In genomic region chr2:59351303-59352099, GRCm38 (mm10) we compare ENCODE assay signal across 13 mouse cellular contexts.
DNase-seq lines count a peak whose midpoint lies in the region; ATAC-seq and TF ChIP-seq lines count a peak whose summit lies in the region.
"Had no signal": no experiment of that assay in that cellular context is flagged by ENCODE, and none has a peak within 500 bp of the region (broad histone marks: within the 10 kb centered on the region; RNA-seq: fewer than 3 reads in every experiment).

No protein-coding gene starts in this region.

- intact Hi-C loops in left cerebral cortex, postnatal 4 days (cut with DNase I) = loop anchor here (10.0 kb wide), 1 partner anchor 517 kb away; no protein-coding TSS in a partner anchor

- H3K27me3 ChIP-seq in forebrain, postnatal 0 days (ENCODE audit: insufficient read depth, low read length) = no peaks in the 10 kb centered on the region
- H3K27me3 ChIP-seq in midbrain, embryonic 16.5 days (ENCODE audit: control insufficient read depth, insufficient read depth, low read depth, low read length) = no peaks in the 10 kb centered on the region
- H3K27me3 ChIP-seq: embryonic facial prominence, embryonic 12.5 days; heart, embryonic 13.5 days; limb, embryonic 15.5 days had no signal

- TF ChIP-seq CTCF in forebrain, postnatal 0 days (IDR thresholded peaks at IDR 0.05; ENCODE audit: low read depth) = no peak

- H3K4me1 ChIP-seq in forebrain, postnatal 0 days (ENCODE audit: insufficient read depth) = no peaks in the 10 kb centered on the region
- peaks cover 9% of the 10 kb centered on the region; the same call in 1 of the 2 replicates for H3K4me1 ChIP-seq in midbrain, embryonic 16.5 days (ENCODE audit: control insufficient read depth, insufficient read depth, low read length)
- H3K4me1 ChIP-seq: limb, embryonic 15.5 days had no signal

- peak; percentile 82 for ATAC-seq in forebrain, postnatal 0 days
- peak; percentile 82 for ATAC-seq in midbrain, embryonic 16.5 days

- peak; percentile 13 for DNase-seq in MN1 (ENCODE audit: low spot score)
- peak; percentile 60 for DNase-seq in brain, adult 2 months (ENCODE audit: low read depth, low spot score)
- DNase-seq in forebrain, postnatal 0 days = peak; percentile 42
- no peak for DNase-seq in cerebellum, adult 18-20 months
- DNase-seq in left cerebral cortex, postnatal 4 days = no peak
- DNase-seq in cerebellum, postnatal 25 days = no peak
- DNase-seq: cerebellum, adult 11 months; kidney, adult 18-20 months; lung, postnatal 10 days had no signal

- no peak overlapping the region for H3K4me3 ChIP-seq in forebrain, postnatal 0 days (ENCODE audit: low read depth, low read length)
- H3K4me3 ChIP-seq in midbrain, embryonic 16.5 days (ENCODE audit: low read depth, low read length) = no peak overlapping the region
- H3K4me3 ChIP-seq: embryonic facial prominence, embryonic 12.5 days; heart, embryonic 13.5 days; limb, embryonic 15.5 days had no signal

- peak overlapping the region; percentile 55; the same call in 1 of the 2 replicates for H3K27ac ChIP-seq in forebrain, postnatal 0 days (ENCODE audit: low read depth, low read length)
- peak overlapping the region; percentile 73 for H3K27ac ChIP-seq in midbrain, embryonic 16.5 days (ENCODE audit: low read length)
- H3K27ac ChIP-seq: embryonic facial prominence, embryonic 12.5 days; heart, embryonic 13.5 days; limb, embryonic 15.5 days had no signal

- no peaks in the 10 kb centered on the region for H3K9me3 ChIP-seq in forebrain, postnatal 0 days (ENCODE audit: low read length)
- no peaks in the 10 kb centered on the region for H3K9me3 ChIP-seq in midbrain, embryonic 16.5 days (replicated peaks; ENCODE audit: control insufficient read depth, low read length, poor library complexity, severe bottlenecking)
- H3K9me3 ChIP-seq: embryonic facial prominence, embryonic 12.5 days; heart, embryonic 13.5 days; limb, embryonic 15.5 days had no signal

- no peak overlapping the region for H3K4me2 ChIP-seq in forebrain, postnatal 0 days (ENCODE audit: low read depth)
- no peak overlapping the region for H3K4me2 ChIP-seq in midbrain, embryonic 16.5 days (ENCODE audit: low read length)
- H3K4me2 ChIP-seq: embryonic facial prominence, embryonic 12.5 days; heart, embryonic 13.5 days; limb, embryonic 15.5 days had no signal

- H3K9ac ChIP-seq in forebrain, postnatal 0 days = no peak overlapping the region
- no peak overlapping the region for H3K9ac ChIP-seq in midbrain, embryonic 16.5 days (ENCODE audit: low read depth, low read length)
- H3K9ac ChIP-seq: embryonic facial prominence, embryonic 12.5 days; heart, embryonic 13.5 days; limb, embryonic 15.5 days had no signal

- WGBS in forebrain, postnatal 0 days = 45% methylated on average over 16 of the region's 16 CpGs
- WGBS in midbrain, embryonic 16.5 days = 59% methylated on average over 16 of the region's 16 CpGs

- H3K36me3 ChIP-seq in forebrain, postnatal 0 days (ENCODE audit: insufficient read depth) = peaks cover 21% of the 10 kb centered on the region; the same call in 1 of the 2 replicates
- H3K36me3 ChIP-seq in midbrain, embryonic 16.5 days (ENCODE audit: control insufficient read depth, insufficient read depth, low read length) = peaks cover 5% of the 10 kb centered on the region; the same call in 1 of the 2 replicates

Comparison
In these comparisons a context has a peak if more than half of its experiments do, and no peak if none do; other contexts are left out.
1. DNase-seq: peak in MN1 (single experiment), brain, adult 2 months (single experiment) and forebrain, postnatal 0 days (single experiment); none in cerebellum, adult 18-20 months (0 of 2), left cerebral cortex, postnatal 4 days (single experiment) and cerebellum, postnatal 25 days (0 of 2).